Mouse (Mus musculus): Measurements from ENCODE around the gene Kcnj5. TPM values are rescaled to one million over a fixed set of nuclear protein-coding genes. Genes with fewer than 3 reads are reported as not detected.

Gene Kcnj5
- polyA plus RNA-seq, 1 experiment from 2014 or later = 21.1 TPM

DNA sequence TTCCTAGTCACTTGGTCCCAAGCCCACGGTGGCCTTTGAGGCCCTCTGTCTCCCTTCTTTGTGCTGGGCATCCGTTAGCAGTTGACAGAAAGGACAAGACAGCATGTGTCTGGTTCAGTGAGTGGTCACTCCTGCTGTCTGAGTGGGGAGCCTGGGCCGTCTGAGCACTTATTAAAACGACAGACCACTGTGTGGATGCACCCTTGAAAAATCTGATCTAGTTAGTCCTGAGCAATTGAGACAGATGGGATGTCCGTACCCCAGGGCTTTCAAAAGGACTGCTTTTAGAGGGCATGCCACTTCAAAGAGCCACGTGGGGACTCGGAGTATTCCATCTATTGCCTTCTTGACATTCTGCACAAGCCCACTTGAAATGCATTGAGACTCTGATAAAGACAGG, 20.5 kb downstream of the Kcnj5 start:
- Histone ChIP-seq H3K27ac (replicated peaks in 1 of 2; ENCODE audit: control insufficient read depth in 1 of 2, insufficient read depth in 1 of 2, low read depth in 2 of 2, low read length in 2 of 2) (0 out of 4 replicates have a peak overlapping the region, but pooled peaks of 1 of the 2 experiments have one; percentile 1), H3K9ac (ENCODE audit: low read length) (no peak overlapping the region), H3K4me3 (ENCODE audit: control insufficient read depth in 1 of 2, insufficient read depth in 1 of 2, low read depth in 1 of 2, low read length in 2 of 2) (no peak overlapping the region), H3K9me3 (ENCODE audit: control insufficient read depth, low read length) (no peaks in the 10 kb centered on the region), H3K4me2 (ENCODE audit: low read length) (peak overlapping the region; percentile 11; the same call in 1 of the 2 replicates), H3K36me3 (ENCODE audit: control insufficient read depth, insufficient read depth, low read length) (peaks cover 18% of the 10 kb centered on the region), H3K4me1 (ENCODE audit: control insufficient read depth in 2 of 2, insufficient read depth in 2 of 2, low read length in 2 of 2) (peaks cover 22 to 39% of the 10 kb centered on the region in 2 experiments), H3K27me3 (ENCODE audit: control insufficient read depth, insufficient read depth, low read length) (no peaks in the 10 kb centered on the region)
- 23% methylated on average over 7 of the region's 7 CpGs for WGBS
- ATAC-seq (ENCODE audit: insufficient number of reproducible peaks, insufficient read depth, low FRiP score, low read depth) = no peak

- H3K4me1 ChIP-seq (ENCODE audit: control insufficient read depth in 2 of 2, insufficient read depth in 2 of 2, low read length in 2 of 2) = peaks cover 23 to 39% of the 10 kb centered on the region in 2 experiments
- peaks cover 43% of the 10 kb centered on the region for H3K36me3 ChIP-seq (ENCODE audit: control insufficient read depth, insufficient read depth, low read length)
- 40% methylated on average over 2 of the region's 3 CpGs for WGBS
- no peaks in the 10 kb centered on the region for H3K27me3 ChIP-seq (ENCODE audit: control insufficient read depth, insufficient read depth, low read length)
- no peak overlapping the region for H3K4me3 ChIP-seq (ENCODE audit: control insufficient read depth in 1 of 2, insufficient read depth in 1 of 2, low read depth in 1 of 2, low read length in 2 of 2)
- 0 out of 4 replicates have a peak overlapping the region, but pooled peaks of 1 of the 2 experiments have one; percentile 46 for H3K27ac ChIP-seq (replicated peaks in 1 of 2; ENCODE audit: control insufficient read depth in 1 of 2, insufficient read depth in 1 of 2, low read depth in 2 of 2, low read length in 2 of 2)
- H3K9me3 ChIP-seq (ENCODE audit: control insufficient read depth, low read length) = no peaks in the 10 kb centered on the region
- H3K4me2 ChIP-seq (ENCODE audit: low read length) = no peak overlapping the region
- no peak overlapping the region for H3K9ac ChIP-seq (ENCODE audit: low read length)
- no peak for ATAC-seq (ENCODE audit: insufficient number of reproducible peaks, insufficient read depth, low FRiP score, low read depth)
Observed at GRCm38 (mm10) chr9:32320167-32320566, 24.0 kb downstream of the Kcnj5 start.

GRCm38 (mm10) chr9:32315999-32316398, 28.2 kb downstream of the Kcnj5 start:
- H3K4me2 ChIP-seq (ENCODE audit: low read length) = no peak overlapping the region
- peaks cover 26% of the 10 kb centered on the region for H3K36me3 ChIP-seq (ENCODE audit: control insufficient read depth, insufficient read depth, low read length)
- no peaks in the 10 kb centered on the region for H3K9me3 ChIP-seq (ENCODE audit: control insufficient read depth, low read length)
- H3K4me1 ChIP-seq (ENCODE audit: control insufficient read depth in 2 of 2, insufficient read depth in 2 of 2, low read length in 2 of 2) = peaks cover 44 to 59% of the 10 kb centered on the region in 2 experiments
- no peak overlapping the region for H3K9ac ChIP-seq (ENCODE audit: low read length)
- no peak overlapping the region for H3K4me3 ChIP-seq (ENCODE audit: control insufficient read depth in 1 of 2, insufficient read depth in 1 of 2, low read depth in 1 of 2, low read length in 2 of 2)
- no peaks in the 10 kb centered on the region for H3K27me3 ChIP-seq (ENCODE audit: control insufficient read depth, insufficient read depth, low read length)
- 91% methylated on average over 3 of the region's 3 CpGs for WGBS
- no peak overlapping the region for H3K27ac ChIP-seq (replicated peaks in 1 of 2; ENCODE audit: control insufficient read depth in 1 of 2, insufficient read depth in 1 of 2, low read depth in 2 of 2, low read length in 2 of 2)
- no peak for ATAC-seq (ENCODE audit: insufficient number of reproducible peaks, insufficient read depth, low FRiP score, low read depth)

- Histone ChIP-seq H3K36me3 (ENCODE audit: control insufficient read depth, insufficient read depth, low read length) (peaks cover 25% of the 10 kb centered on the region), H3K4me3 (ENCODE audit: control insufficient read depth in 1 of 2, insufficient read depth in 1 of 2, low read depth in 1 of 2, low read length in 2 of 2) (no peak overlapping the region), H3K4me2 (ENCODE audit: low read length) (no peak overlapping the region), H3K9ac (ENCODE audit: low read length) (no peak overlapping the region), H3K4me1 (ENCODE audit: control insufficient read depth in 2 of 2, insufficient read depth in 2 of 2, low read length in 2 of 2) (peaks cover 32 to 42% of the 10 kb centered on the region in 2 experiments), H3K27me3 (ENCODE audit: control insufficient read depth, insufficient read depth, low read length) (no peaks in the 10 kb centered on the region), H3K27ac (replicated peaks in 1 of 2; ENCODE audit: control insufficient read depth in 1 of 2, insufficient read depth in 1 of 2, low read depth in 2 of 2, low read length in 2 of 2) (peak overlapping the region; percentile 80 to 83), H3K9me3 (ENCODE audit: control insufficient read depth, low read length) (no peaks in the 10 kb centered on the region)
- 8% methylated on average over 3 of the region's 3 CpGs for WGBS
- peak; percentile 82 for ATAC-seq (ENCODE audit: insufficient number of reproducible peaks, insufficient read depth, low FRiP score, low read depth)
Observed at GRCm38 (mm10) chr9:32314071-32314470, 30.1 kb downstream of the Kcnj5 start.

DNA sequence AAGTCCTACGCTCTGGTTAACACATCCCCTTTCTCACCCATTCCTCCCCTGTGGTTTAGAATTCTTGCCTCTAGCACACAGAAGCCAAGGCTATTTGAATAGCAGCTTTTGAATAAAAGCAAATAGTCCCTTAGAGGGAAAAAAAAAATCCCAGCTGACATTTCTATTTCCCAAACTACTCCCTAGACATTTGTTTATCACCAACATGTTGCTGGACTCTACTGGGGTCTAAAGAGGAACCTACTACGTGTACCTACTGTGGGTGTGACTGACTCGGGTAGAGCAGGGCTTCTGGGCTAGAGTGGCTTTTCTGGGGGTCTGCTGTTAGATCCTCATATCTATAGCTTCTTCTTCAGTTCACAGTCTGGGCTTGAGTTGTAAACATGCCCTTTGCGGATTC, 31.9 kb downstream of the Kcnj5 start:
- Histone ChIP-seq H3K36me3 (ENCODE audit: control insufficient read depth, insufficient read depth, low read length) (peaks cover 14% of the 10 kb centered on the region), H3K9ac (ENCODE audit: low read length) (no peak overlapping the region), H3K4me3 (ENCODE audit: control insufficient read depth in 1 of 2, insufficient read depth in 1 of 2, low read depth in 1 of 2, low read length in 2 of 2) (no peak overlapping the region), H3K4me1 (ENCODE audit: control insufficient read depth in 2 of 2, insufficient read depth in 2 of 2, low read length in 2 of 2) (peaks cover 28 to 38% of the 10 kb centered on the region in 2 experiments), H3K9me3 (ENCODE audit: control insufficient read depth, low read length) (no peaks in the 10 kb centered on the region), H3K4me2 (ENCODE audit: low read length) (no peak overlapping the region; the same call in 1 of the 2 replicates), H3K27ac (replicated peaks in 1 of 2; ENCODE audit: control insufficient read depth in 1 of 2, insufficient read depth in 1 of 2, low read depth in 2 of 2, low read length in 2 of 2) (no peak overlapping the region), H3K27me3 (ENCODE audit: control insufficient read depth, insufficient read depth, low read length) (no peaks in the 10 kb centered on the region)
- 55% methylated on average over 4 of the region's 4 CpGs for WGBS
- no peak for ATAC-seq (ENCODE audit: insufficient number of reproducible peaks, insufficient read depth, low FRiP score, low read depth)

GRCm38 (mm10) chr9:32311786-32312185, 32.4 kb downstream of the Kcnj5 start:
- ATAC-seq (ENCODE audit: insufficient number of reproducible peaks, insufficient read depth, low FRiP score, low read depth) = no peak
- H3K27ac ChIP-seq (replicated peaks in 1 of 2; ENCODE audit: control insufficient read depth in 1 of 2, insufficient read depth in 1 of 2, low read depth in 2 of 2, low read length in 2 of 2) = no peak overlapping the region
- H3K9ac ChIP-seq (ENCODE audit: low read length) = no peak overlapping the region
- no peak overlapping the region; the same call in 1 of the 2 replicates for H3K4me2 ChIP-seq (ENCODE audit: low read length)
- no peaks in the 10 kb centered on the region for H3K9me3 ChIP-seq (ENCODE audit: control insufficient read depth, low read length)
- peaks cover 10% of the 10 kb centered on the region for H3K36me3 ChIP-seq (ENCODE audit: control insufficient read depth, insufficient read depth, low read length)
- H3K4me1 ChIP-seq (ENCODE audit: control insufficient read depth in 2 of 2, insufficient read depth in 2 of 2, low read length in 2 of 2) = peaks cover 28 to 38% of the 10 kb centered on the region in 2 experiments
- no peaks in the 10 kb centered on the region for H3K27me3 ChIP-seq (ENCODE audit: control insufficient read depth, insufficient read depth, low read length)
- no peak overlapping the region for H3K4me3 ChIP-seq (ENCODE audit: control insufficient read depth in 1 of 2, insufficient read depth in 1 of 2, low read depth in 1 of 2, low read length in 2 of 2)
- 50% methylated on average over 14 of the region's 14 CpGs for WGBS

- ATAC-seq (ENCODE audit: insufficient number of reproducible peaks, insufficient read depth, low FRiP score, low read depth) = no peak
- no peak overlapping the region for H3K4me3 ChIP-seq (ENCODE audit: control insufficient read depth in 1 of 2, insufficient read depth in 1 of 2, low read depth in 1 of 2, low read length in 2 of 2)
- H3K4me1 ChIP-seq (ENCODE audit: control insufficient read depth in 2 of 2, insufficient read depth in 2 of 2, low read length in 2 of 2) = no peaks in the 10 kb centered on the region
- no peaks in the 10 kb centered on the region for H3K27me3 ChIP-seq (ENCODE audit: control insufficient read depth, insufficient read depth, low read length)
- no peaks in the 10 kb centered on the region for H3K36me3 ChIP-seq (ENCODE audit: control insufficient read depth, insufficient read depth, low read length)
- H3K9ac ChIP-seq (ENCODE audit: low read length) = no peak overlapping the region
- 83% methylated on average over 13 of the region's 13 CpGs for WGBS
- H3K4me2 ChIP-seq (ENCODE audit: low read length) = no peak overlapping the region
- no peaks in the 10 kb centered on the region for H3K9me3 ChIP-seq (ENCODE audit: control insufficient read depth, low read length)
- no peak overlapping the region for H3K27ac ChIP-seq (replicated peaks in 1 of 2; ENCODE audit: control insufficient read depth in 1 of 2, insufficient read depth in 1 of 2, low read depth in 2 of 2, low read length in 2 of 2)
Observed at GRCm38 (mm10) chr9:32302501-32303150, 41.5 kb downstream of the Kcnj5 start.
